Mouse (Mus musculus) heart, adult 2 months (tissue): ENCODE measurements around the gene Rtp3. TPM values are rescaled to one million over a fixed set of nuclear protein-coding genes. Genes with fewer than 3 reads are reported as not detected.
A peak's percentile ranks its signal among the peaks of the same experiment; 100 is the strongest.

Experiments
- DNase-seq, 2 experiments: peaks; one replicate each; pipeline ENCODE4 v3.0.0; 2021
- H3K27ac ChIP-seq: fragments of 200-600 bp; 2 replicates; pipeline ENCODE4 v1.8.1; 2022
- H3K27me3 ChIP-seq: fragments of 200-500 bp; 2 replicates; pipeline ENCODE4 v1.6.1; 2012; ENCODE audit warnings: mild to moderate bottlenecking, low read length, inconsistent platforms, mixed read lengths; ENCODE audit not compliant: control insufficient read depth, insufficient read depth
- H3K36me3 ChIP-seq: fragments of 200-500 bp; 2 replicates; pipeline ENCODE4 v1.6.1; 2012; ENCODE audit warnings: low read length, inconsistent platforms; ENCODE audit not compliant: control insufficient read depth, insufficient read depth
- H3K4me1 ChIP-seq: fragments of 200-500 bp; 2 replicates; pipeline ENCODE4 v1.6.1; 2011; ENCODE audit warnings: low read length; ENCODE audit not compliant: control insufficient read depth, insufficient read depth
- H3K4me3 ChIP-seq: fragments of 200-600 bp; 2 replicates; pipeline ENCODE4 v1.8.1; 2022
- H3K79me2 ChIP-seq: fragments of 200-500 bp; replicated peaks from 2 replicates; pipeline ENCODE4 v1.6.1; 2012; ENCODE audit warnings: mild to moderate bottlenecking, inconsistent platforms, low read length, moderate library complexity, mixed read lengths; ENCODE audit not compliant: control insufficient read depth, insufficient read depth
- H3K9ac ChIP-seq: fragments of 200-500 bp; 2 replicates; pipeline ENCODE4 v1.6.1; 2012; ENCODE audit warnings: low read depth, mild to moderate bottlenecking, control low read depth, inconsistent platforms, low read length, mixed read lengths
- CTCF ChIP-seq: fragments of 200-600 bp; IDR thresholded peaks from 2 replicates; pipeline ENCODE4 v1.8.1; 2022; ENCODE audit warnings: antibody characterized with exemption, mild to moderate bottlenecking, moderate library complexity
- EP300 ChIP-seq: fragments of 200-500 bp; IDR thresholded peaks from 2 replicates; pipeline ENCODE4 v1.6.1; 2011; ENCODE audit warnings: low read depth, low read length, control low read depth; ENCODE audit not compliant: insufficient read depth
- POLR2A ChIP-seq: fragments of 200-500 bp; IDR thresholded peaks from 2 replicates; pipeline ENCODE4 v1.6.1; 2011; ENCODE audit warnings: mild to moderate bottlenecking, low read depth, low read length, control low read depth; ENCODE audit not compliant: insufficient read depth
- WGBS: fragments of 180-500 bp; shearing (Covaris S2); methylation state at CpG from one replicate; pipeline ENCODE4 v1.1.7; 2018; 5-methylcytosine and 5-hydroxymethylcytosine counted together
- intact Hi-C: fragments of 180-260 bp; cut with DNase I; formaldehyde crosslinking; loops from one replicate; pipeline ENCODE4 v1.15.1; 2025
- long read RNA-seq: library from polyadenylated mRNA; stranded (forward); transcript quantifications from one replicate; pipeline ENCODE4 v2.0.0, GENCODE M21; 2021
- polyA plus RNA-seq: library from polyadenylated mRNA; depleted of rRNA; stranded (reverse); fragments of >200 nt; gene quantifications from 2 replicates; pipeline ENCODE4 v1.2.3, GENCODE M21; 2012; rRNA removed
- total RNA-seq, 2 experiments: library from RNA; stranded (reverse); gene quantifications; 2 replicates each; pipeline ENCODE4 v1.2.3; 2021

Rtp3 gene
- 1 to 10 TPM; 3.5 to 3.8 TPM for total RNA-seq
- 7.9 and 12.4 TPM in 2 replicates for polyA plus RNA-seq
- long read RNA-seq = 0 reads

GRCm38 (mm10) chr9:110990204-110990603 is at the start of gene Rtp3:
Rtp3 (minus strand) TSS chr9:110990583.
- no peaks in the 10 kb centered on the region for H3K36me3 ChIP-seq
- peak within 1 kb of the TSS; percentile 92 for H3K27ac ChIP-seq
- TF ChIP-seq POLR2A (peak; percentile 76; the same call in 1 of the 2 replicates), CTCF (no peak), EP300 (peak; percentile 65; the same call in 1 of the 2 replicates)
- H3K9ac ChIP-seq = peak within 1 kb of the TSS; percentile 37
- peak within 1 kb of the TSS; percentile 57 for H3K4me3 ChIP-seq
- no peaks in the 10 kb centered on the region for H3K27me3 ChIP-seq
- 31% methylated on average over 6 of the region's 6 CpGs for WGBS
- intact Hi-C loops = loop anchor here (2.0 kb wide), 1 partner anchor 109 kb away; the partner anchor contains the start of gene Tmie
- DNase-seq = peak; percentile 59 to 73
- H3K4me1 ChIP-seq = peaks cover 5% of the 10 kb centered on the region
- H3K79me2 ChIP-seq = no peaks in the 10 kb centered on the region

GRCm38 (mm10) chr9:111039966-111040365 is 49.6 kb upstream of the Rtp3 start:
- Histone ChIP-seq H3K27ac (no peak overlapping the region), H3K36me3 (no peaks in the 10 kb centered on the region), H3K9ac (no peak overlapping the region), H3K4me3 (no peak overlapping the region), H3K79me2 (no peaks in the 10 kb centered on the region), H3K4me1 (peaks cover 12% of the 10 kb centered on the region), H3K27me3 (no peaks in the 10 kb centered on the region)
- no peak for DNase-seq
- no peak for TF ChIP-seq EP300
- no peak for TF ChIP-seq POLR2A
- no peak for TF ChIP-seq CTCF
- intact Hi-C loops = no loop called here
- 35% methylated on average over 4 of the region's 4 CpGs for WGBS

DNA sequence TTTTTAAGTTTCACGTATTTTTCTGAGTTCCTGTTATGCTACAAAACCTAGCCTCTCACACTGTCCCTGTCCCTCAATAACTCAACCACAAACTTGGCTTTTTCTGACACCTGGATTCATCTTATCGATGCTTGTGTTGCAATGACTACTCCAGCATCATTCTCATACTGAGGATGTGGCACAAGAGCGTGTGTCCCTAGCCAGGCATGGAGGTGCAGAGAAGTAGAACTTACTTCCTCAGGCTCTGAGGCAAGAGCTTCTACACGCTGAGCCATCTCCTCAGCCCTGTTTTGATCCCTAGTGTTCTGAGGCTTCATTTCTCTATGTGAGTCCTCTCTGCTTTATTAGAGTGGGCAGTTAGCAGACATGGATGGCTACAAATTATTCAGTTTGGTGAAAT is 43.3 kb upstream of the Rtp3 start:
- Histone ChIP-seq H3K27me3 (no peaks in the 10 kb centered on the region), H3K79me2 (no peaks in the 10 kb centered on the region), H3K27ac (no peak overlapping the region), H3K9ac (no peak overlapping the region), H3K4me3 (no peak overlapping the region), H3K4me1 (no peaks in the 10 kb centered on the region), H3K36me3 (no peaks in the 10 kb centered on the region)
- intact Hi-C loops = no loop called here
- DNase-seq = no peak
- WGBS = 78% methylated on average over 4 of the region's 4 CpGs
- TF ChIP-seq EP300 = no peak
- no peak for TF ChIP-seq POLR2A
- TF ChIP-seq CTCF = no peak

DNA sequence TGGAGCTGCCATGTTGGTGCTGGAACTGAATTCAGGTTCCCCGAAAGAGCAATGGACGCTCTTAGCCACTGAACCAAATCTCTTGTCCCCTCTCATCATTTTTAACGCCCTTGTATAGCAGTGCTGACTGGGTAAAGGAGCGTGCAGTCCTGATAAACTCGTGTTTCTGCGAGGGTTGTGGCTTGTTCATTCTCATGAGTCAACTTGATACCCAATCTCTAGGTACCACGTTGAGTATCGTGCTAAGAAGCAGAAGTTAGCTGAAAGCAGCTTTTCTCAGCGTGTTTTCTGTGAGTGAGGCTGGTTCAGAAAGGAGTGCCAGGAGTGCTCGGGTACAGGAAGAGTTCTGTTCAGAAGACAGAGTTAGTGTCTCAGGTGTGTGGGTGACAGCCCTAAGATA is 36.4 kb upstream of the Rtp3 start:
- H3K27me3 ChIP-seq = no peaks in the 10 kb centered on the region
- WGBS = 82% methylated on average over 10 of the region's 10 CpGs
- no peak for TF ChIP-seq EP300
- no peak for TF ChIP-seq CTCF
- no peak for TF ChIP-seq POLR2A
- no peak for DNase-seq
- H3K4me3 ChIP-seq = no peak overlapping the region
- no peaks in the 10 kb centered on the region for H3K79me2 ChIP-seq
- H3K36me3 ChIP-seq = no peaks in the 10 kb centered on the region
- intact Hi-C loops = no loop called here
- no peaks in the 10 kb centered on the region for H3K4me1 ChIP-seq
- H3K9ac ChIP-seq = no peak overlapping the region
- H3K27ac ChIP-seq = no peak overlapping the region

GRCm38 (mm10) chr9:111019022-111019421 is 28.6 kb upstream of the Rtp3 start, which contains the start of gene Ltf:
Ltf (plus strand) TSS chr9:111019271.
- Histone ChIP-seq H3K36me3 (no peaks in the 10 kb centered on the region), H3K9ac (no peak within 1 kb of the TSS), H3K4me3 (no peak within 1 kb of the TSS), H3K79me2 (no peaks in the 10 kb centered on the region), H3K27ac (no peak within 1 kb of the TSS), H3K27me3 (no peaks in the 10 kb centered on the region), H3K4me1 (no peaks in the 10 kb centered on the region)
- intact Hi-C loops = no loop called here
- DNase-seq = no peak
- WGBS = 47% methylated on average over 5 of the region's 5 CpGs
- no peak for TF ChIP-seq EP300
- no peak for TF ChIP-seq CTCF
- no peak for TF ChIP-seq POLR2A

DNA sequence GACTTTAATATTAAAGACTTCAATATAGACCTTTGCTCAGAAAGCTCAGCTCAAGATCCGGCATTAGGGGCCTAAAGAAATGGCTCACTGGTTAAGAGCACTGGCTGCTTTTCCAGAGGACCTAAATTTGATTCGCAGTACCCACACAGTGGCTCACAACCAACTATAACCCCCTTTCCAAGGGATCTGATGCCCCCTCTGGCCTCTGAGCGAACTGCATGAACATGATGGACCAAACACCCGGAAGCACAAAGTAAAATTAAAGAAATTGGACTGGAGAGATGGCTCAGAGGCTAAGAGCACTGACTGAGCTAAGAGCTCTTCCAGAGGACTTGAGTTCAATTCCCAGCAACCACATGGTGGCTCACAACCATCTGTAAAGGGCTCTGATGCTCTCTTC is 25.3 kb upstream of the Rtp3 start:
- intact Hi-C loops = no loop called here
- peak; percentile 27 for TF ChIP-seq CTCF
- TF ChIP-seq EP300 = no peak
- H3K79me2 ChIP-seq = no peaks in the 10 kb centered on the region
- no peak for DNase-seq
- H3K27ac ChIP-seq = no peak overlapping the region
- no peak overlapping the region for H3K4me3 ChIP-seq
- no peak overlapping the region for H3K9ac ChIP-seq
- no peaks in the 10 kb centered on the region for H3K27me3 ChIP-seq
- peaks cover 7% of the 10 kb centered on the region for H3K4me1 ChIP-seq
- H3K36me3 ChIP-seq = no peaks in the 10 kb centered on the region
- WGBS = 86% methylated on average over 4 of the region's 4 CpGs
